Mouse (Mus musculus) forebrain, embryonic 15.5 days (tissue): ENCODE measurements around the gene Ankrd33b. TPM values are rescaled to one million over a fixed set of nuclear protein-coding genes. Genes with fewer than 3 reads are reported as not detected.

ENCODE experiments used
- ATAC-seq: fragments of 200-750 bp; cut with Nextera tagmentation; replicated peaks from 2 replicates; pipeline ENCODE4 v1.8.0; 2017; ENCODE audit warnings: mild to moderate bottlenecking, moderate TSS enrichment, moderate library complexity
- H3K27ac ChIP-seq: fragments of 300-500 bp; sonication (generic); replicated peaks from 2 replicates; pipeline ENCODE4 v1.5.1; 2015; ENCODE audit warnings: mild to moderate bottlenecking, inconsistent platforms
- H3K27me3 ChIP-seq: fragments of 300-500 bp; sonication (generic); 2 replicates; pipeline ENCODE4 v1.6.1; 2015; ENCODE audit warnings: inconsistent platforms
- H3K36me3 ChIP-seq: fragments of 300-500 bp; sonication (generic); 2 replicates; pipeline ENCODE4 v1.6.1; 2015; ENCODE audit warnings: mild to moderate bottlenecking, inconsistent platforms
- H3K4me1 ChIP-seq: fragments of 300-500 bp; sonication (generic); 2 replicates; pipeline ENCODE4 v1.6.1; 2015; ENCODE audit warnings: inconsistent platforms
- H3K4me2 ChIP-seq: fragments of 300-500 bp; sonication (generic); replicated peaks from 2 replicates; pipeline ENCODE4 v1.6.1; 2015; ENCODE audit warnings: mild to moderate bottlenecking, inconsistent platforms
- H3K4me3 ChIP-seq: fragments of 300-500 bp; sonication (generic); 2 replicates; pipeline ENCODE4 v1.5.1; 2015; ENCODE audit warnings: mild to moderate bottlenecking, inconsistent platforms
- H3K9ac ChIP-seq: fragments of 300-500 bp; sonication (generic); replicated peaks from 2 replicates; pipeline ENCODE4 v1.6.1; 2015; ENCODE audit warnings: mild to moderate bottlenecking, inconsistent platforms
- H3K9me3 ChIP-seq: fragments of 300-500 bp; sonication (generic); 2 replicates; pipeline ENCODE4 v1.6.1; 2016; ENCODE audit warnings: inconsistent platforms
- WGBS: fragments of 180-500 bp; shearing (Covaris S2); methylation state at CpG from one replicate; pipeline ENCODE4 v1.1.7; 2015; ENCODE audit warnings: mixed read lengths; 5-methylcytosine and 5-hydroxymethylcytosine counted together
- polyA plus RNA-seq: library from polyadenylated mRNA; unstranded; fragments of >200 nt; fragmentation: Nextera tagmentation; extraction: Ambion mirVana; gene quantifications from 2 replicates; pipeline ENCODE4 v1.2.1, GENCODE M21; 2015

The Ankrd33b gene
- polyA plus RNA-seq, 1 experiment from 2014 or later: 0.60 TPM

GRCm38 (mm10) chr15:31397379-31397778 is 29.9 kb upstream of the Ankrd33b start:
- Histone ChIP-seq H3K9me3 (no peaks in the 10 kb centered on the region), H3K4me3 (no peak overlapping the region), H3K36me3 (no peaks in the 10 kb centered on the region), H3K4me1 (no peaks in the 10 kb centered on the region; the same call in 1 of the 2 replicates), H3K9ac (no peak overlapping the region), H3K4me2 (no peak overlapping the region), H3K27ac (no peak overlapping the region), H3K27me3 (no peaks in the 10 kb centered on the region)
- 80% methylated on average over 3 of the region's 3 CpGs for WGBS
- no peak for ATAC-seq

- Histone ChIP-seq H3K9me3 (no peaks in the 10 kb centered on the region), H3K9ac (no peak overlapping the region), H3K4me2 (no peak overlapping the region), H3K27ac (no peak overlapping the region), H3K36me3 (no peaks in the 10 kb centered on the region), H3K27me3 (no peaks in the 10 kb centered on the region), H3K4me3 (no peak overlapping the region), H3K4me1 (no peaks in the 10 kb centered on the region)
- ATAC-seq: no peak
- WGBS: 91% methylated on average over 5 of the region's 5 CpGs
These were observed 29.2 kb upstream of the Ankrd33b start for GRCm38 (mm10) chr15:31396755-31397154.

GRCm38 (mm10) chr15:31395986-31396385 is 28.5 kb upstream of the Ankrd33b start:
- WGBS: 90% methylated on average over 4 of the region's 4 CpGs
- no peak for ATAC-seq

GRCm38 (mm10) chr15:31393402-31393801 is 25.9 kb upstream of the Ankrd33b start:
- WGBS: 83% methylated on average over 6 of the region's 6 CpGs

More at GRCm38 (mm10) chr15:31395986-31396385, 28.5 kb upstream of the Ankrd33b start:
- Histone ChIP-seq H3K27me3 (no peaks in the 10 kb centered on the region), H3K27ac (no peak overlapping the region), H3K36me3 (no peaks in the 10 kb centered on the region), H3K9me3 (no peaks in the 10 kb centered on the region), H3K4me3 (no peak overlapping the region), H3K4me2 (no peak overlapping the region), H3K9ac (no peak overlapping the region), H3K4me1 (no peaks in the 10 kb centered on the region)

GRCm38 (mm10) chr15:31392705-31393104 is 25.2 kb upstream of the Ankrd33b start:
- Histone ChIP-seq H3K27ac (no peak overlapping the region), H3K9me3 (no peaks in the 10 kb centered on the region), H3K4me2 (no peak overlapping the region), H3K4me3 (no peak overlapping the region), H3K27me3 (no peaks in the 10 kb centered on the region), H3K9ac (no peak overlapping the region), H3K4me1 (no peaks in the 10 kb centered on the region), H3K36me3 (no peaks in the 10 kb centered on the region)
- ATAC-seq: no peak
- 56% methylated on average over 7 of the region's 7 CpGs for WGBS

More at GRCm38 (mm10) chr15:31393402-31393801, 25.9 kb upstream of the Ankrd33b start:
- H3K4me1 ChIP-seq: no peaks in the 10 kb centered on the region
- H3K36me3 ChIP-seq: no peaks in the 10 kb centered on the region
- no peak for ATAC-seq
- H3K4me3 ChIP-seq: no peak overlapping the region
- no peaks in the 10 kb centered on the region for H3K27me3 ChIP-seq
- H3K4me2 ChIP-seq: no peak overlapping the region
- H3K9me3 ChIP-seq: no peaks in the 10 kb centered on the region
- no peak overlapping the region for H3K27ac ChIP-seq
- H3K9ac ChIP-seq: no peak overlapping the region

- ATAC-seq: no peak
- H3K4me2 ChIP-seq: no peak overlapping the region
- WGBS: 87% methylated on average over 4 of the region's 4 CpGs
- H3K9me3 ChIP-seq: no peaks in the 10 kb centered on the region
- H3K4me1 ChIP-seq: no peaks in the 10 kb centered on the region
- H3K9ac ChIP-seq: no peak overlapping the region
- no peaks in the 10 kb centered on the region for H3K27me3 ChIP-seq
- H3K27ac ChIP-seq: no peak overlapping the region
- no peak overlapping the region for H3K4me3 ChIP-seq
- H3K36me3 ChIP-seq: no peaks in the 10 kb centered on the region
These were observed 24.6 kb upstream of the Ankrd33b start for GRCm38 (mm10) chr15:31392135-31392534.

- Histone ChIP-seq H3K4me2 (no peak overlapping the region), H3K9me3 (no peaks in the 10 kb centered on the region), H3K27me3 (no peaks in the 10 kb centered on the region), H3K4me3 (no peak overlapping the region), H3K27ac (no peak overlapping the region), H3K36me3 (no peaks in the 10 kb centered on the region), H3K9ac (no peak overlapping the region), H3K4me1 (no peaks in the 10 kb centered on the region)
- 80% methylated on average over 11 of the region's 11 CpGs for WGBS
- ATAC-seq: no peak
These were observed 14.5 kb upstream of the Ankrd33b start for GRCm38 (mm10) chr15:31381936-31382468.

- no peaks in the 10 kb centered on the region for H3K27me3 ChIP-seq
- no peaks in the 10 kb centered on the region for H3K36me3 ChIP-seq
- ATAC-seq: no peak
- no peak overlapping the region for H3K9ac ChIP-seq
- no peak overlapping the region for H3K27ac ChIP-seq
- WGBS: 80% methylated on average over 3 of the region's 3 CpGs
- no peak overlapping the region for H3K4me2 ChIP-seq
- no peaks in the 10 kb centered on the region for H3K4me1 ChIP-seq
- H3K9me3 ChIP-seq: no peaks in the 10 kb centered on the region
- no peak overlapping the region for H3K4me3 ChIP-seq
These were observed 11.9 kb upstream of the Ankrd33b start for GRCm38 (mm10) chr15:31379471-31379870.

- Histone ChIP-seq H3K4me1 (no peaks in the 10 kb centered on the region), H3K9me3 (no peaks in the 10 kb centered on the region), H3K27ac (no peak overlapping the region), H3K27me3 (no peaks in the 10 kb centered on the region), H3K36me3 (no peaks in the 10 kb centered on the region), H3K4me2 (no peak overlapping the region), H3K9ac (no peak overlapping the region), H3K4me3 (no peak overlapping the region)
- ATAC-seq: no peak
- WGBS: 64% methylated on average over 4 of the region's 4 CpGs
These were observed 7.7 kb upstream of the Ankrd33b start for GRCm38 (mm10) chr15:31375212-31375611.

- WGBS: 21% methylated on average over 12 of the region's 12 CpGs
- no peak for ATAC-seq
- no peak overlapping the region for H3K4me2 ChIP-seq
- no peaks in the 10 kb centered on the region for H3K9me3 ChIP-seq
- H3K4me1 ChIP-seq: peaks cover 28% of the 10 kb centered on the region
- H3K4me3 ChIP-seq: no peak overlapping the region
- no peak overlapping the region for H3K27ac ChIP-seq
- peaks cover 45% of the 10 kb centered on the region for H3K27me3 ChIP-seq
- no peak overlapping the region for H3K9ac ChIP-seq
- no peaks in the 10 kb centered on the region for H3K36me3 ChIP-seq
These were observed 1.6 kb upstream of the Ankrd33b start for GRCm38 (mm10) chr15:31369125-31369612.

- WGBS: 26% methylated on average over 8 of the region's 8 CpGs
- ATAC-seq: no peak
- Histone ChIP-seq H3K9me3 (no peaks in the 10 kb centered on the region), H3K4me3 (no peak overlapping the region), H3K4me1 (peaks cover 28% of the 10 kb centered on the region), H3K27ac (no peak overlapping the region), H3K9ac (no peak overlapping the region), H3K36me3 (no peaks in the 10 kb centered on the region), H3K4me2 (no peak overlapping the region), H3K27me3 (peaks cover 45% of the 10 kb centered on the region)
These were observed 1.0 kb upstream of the Ankrd33b start for GRCm38 (mm10) chr15:31368556-31368955.

- no peaks in the 10 kb centered on the region for H3K36me3 ChIP-seq
- H3K4me3 ChIP-seq: peak overlapping the region; percentile 59
- no peak overlapping the region for H3K27ac ChIP-seq
- H3K9me3 ChIP-seq: no peaks in the 10 kb centered on the region
- under 1% methylated on average over 72 of the region's 72 CpGs for WGBS
- peaks cover 28% of the 10 kb centered on the region for H3K4me1 ChIP-seq
- peak; percentile 23 for ATAC-seq
- peaks cover 45% of the 10 kb centered on the region for H3K27me3 ChIP-seq
- H3K4me2 ChIP-seq: peak overlapping the region; percentile 99
- peak overlapping the region; percentile 51 for H3K9ac ChIP-seq
These were observed 688 bp downstream of the Ankrd33b start for GRCm38 (mm10) chr15:31366596-31367480.
